Mouse (Mus musculus): Measurements from ENCODE around the gene 9130230L23Rik. TPM values are rescaled to one million over a fixed set of nuclear protein-coding genes. Genes with fewer than 3 reads are reported as not detected.

Gene 9130230L23Rik
- polyA plus RNA-seq, 1 experiment = 7.3 TPM

Other genes starting within 250 kb of the 9130230L23Rik start
- 1.4 and 2.8 TPM in 2 replicates for gene N4bp2, start 240.8 kb downstream of the 9130230L23Rik start, polyA plus RNA-seq (2012; rRNA removed)
- gene Rhoh, start 143.1 kb downstream of the 9130230L23Rik start, polyA plus RNA-seq (2012; rRNA removed) = 4.8 and 5.8 TPM in 2 replicates
- gene Chrna9, start 69.4 kb downstream of the 9130230L23Rik start, polyA plus RNA-seq (2012; rRNA removed) = 0.69 TPM in 1 of 2 replicates, not detected in the other
- gene Rbm47, start 168.8 kb upstream of the 9130230L23Rik start, polyA plus RNA-seq (2012; rRNA removed) = 80.2 and 216 TPM in 2 replicates

All from large intestine, adult 2 months (tissue).